Mouse (Mus musculus): ENCODE results near the gene Scn4b.

GRCm38 (mm10) chr9:45122209-45122761 is 15.9 kb upstream of the Scn4b start:
- TF ChIP-seq CTCF (IDR thresholded peaks at IDR 0.05; ENCODE audit: low read depth): no peak
- TF ChIP-seq EP300 (optimal IDR thresholded peaks at IDR 0.05): no peak

Data from stomach, postnatal 0 days (tissue).